Mouse (Mus musculus): ENCODE measurements around the gene Selenoh.
A peak's percentile ranks its signal among the peaks of the same experiment; 100 is the strongest.
"Not testable (repeated sequence)": the region's sequence is repeated elsewhere in the genome, so short reads cannot be mapped to it uniquely, and the experiment has no call there.

Selenoh gene

DNA sequence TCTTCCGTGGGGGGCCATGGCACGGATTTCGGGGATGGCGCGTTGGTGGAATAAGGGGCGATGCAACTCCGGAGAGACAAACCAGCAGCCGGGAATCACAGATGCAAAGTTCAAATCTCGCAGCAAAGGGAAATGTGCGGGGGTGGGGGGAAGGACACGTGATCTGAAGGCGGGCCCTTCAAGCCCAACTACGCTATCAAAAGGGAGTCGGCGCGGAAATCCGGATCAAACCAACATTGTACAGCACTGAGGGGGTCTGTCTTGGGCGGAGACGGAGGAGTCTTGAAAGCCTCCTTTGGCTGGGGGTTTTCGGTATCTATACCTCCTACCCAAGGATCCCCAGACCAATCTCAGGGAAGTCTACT lies at the start of gene Selenoh:
Gene Selenoh, minus strand, starts transcription at position 202 of the 365 bp plus-strand sequence.
- DNase-seq (ENCODE audit: low spot score): peak; percentile 86

DNA sequence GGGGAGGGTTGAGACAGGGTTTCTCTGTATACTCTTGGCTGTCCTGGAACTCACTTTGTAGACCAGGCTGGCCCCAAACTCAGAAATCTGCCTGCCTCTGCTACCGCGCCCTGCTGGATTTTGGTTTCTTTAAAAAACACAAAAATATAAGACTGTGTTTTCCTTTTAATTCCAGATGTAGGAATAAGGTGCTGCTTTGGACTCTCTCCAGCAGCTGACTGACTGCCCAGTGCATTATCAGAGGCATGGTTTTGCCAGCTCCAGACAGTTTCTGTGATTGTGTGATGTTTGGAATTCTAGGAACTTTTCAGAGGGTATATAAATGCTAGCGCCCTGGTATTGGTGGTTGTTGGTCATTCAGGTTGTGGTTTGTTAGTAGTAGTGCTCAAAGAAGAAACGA lies 46.8 kb upstream of the Selenoh start:
- DNase-seq (ENCODE audit: low spot score): no peak

DNA sequence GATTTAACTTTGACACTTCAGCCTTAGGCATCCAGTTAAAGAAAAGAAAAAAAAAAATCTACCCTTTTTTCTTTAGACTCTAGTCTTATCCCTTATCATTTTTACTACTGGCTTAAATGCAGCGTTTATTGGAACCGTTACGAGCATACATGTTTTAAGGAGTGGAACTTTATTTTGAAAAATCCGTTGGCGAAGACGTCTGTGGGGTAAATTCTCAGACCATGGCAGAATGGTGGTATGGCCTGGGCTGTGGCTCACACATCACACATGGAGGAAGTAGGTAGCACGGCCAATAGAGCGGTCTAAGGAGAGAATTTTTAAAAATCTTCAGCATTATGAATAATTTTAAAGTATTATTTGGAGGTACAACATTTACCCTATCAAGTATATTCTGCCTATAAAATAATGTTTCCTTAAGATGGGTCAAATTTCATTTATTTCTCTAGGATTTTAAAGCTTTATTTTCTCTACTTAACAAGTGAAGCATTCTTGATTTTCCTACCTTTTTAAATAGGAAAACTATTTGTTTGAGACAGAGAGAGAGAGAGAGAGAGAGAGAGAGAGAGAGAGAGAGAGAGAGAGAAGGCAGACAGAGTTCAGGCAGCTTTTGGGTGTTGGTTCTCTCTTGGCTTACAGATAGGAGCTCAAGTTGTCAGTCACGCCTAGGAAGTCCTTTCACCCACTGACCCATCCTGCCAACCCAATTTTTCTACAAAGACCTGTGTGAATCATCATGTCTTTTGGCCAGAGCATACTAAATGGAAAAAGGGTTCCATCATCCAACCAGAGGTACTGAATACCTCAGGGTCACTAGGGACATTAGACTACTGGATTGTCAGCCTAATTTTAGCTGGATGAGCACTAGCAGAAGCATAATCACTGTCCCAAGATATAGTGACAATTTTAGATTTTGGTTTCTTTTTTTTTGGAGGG lies 46.1 kb upstream of the Selenoh start:
- peak; percentile 50 for DNase-seq (ENCODE audit: low spot score)

DNA sequence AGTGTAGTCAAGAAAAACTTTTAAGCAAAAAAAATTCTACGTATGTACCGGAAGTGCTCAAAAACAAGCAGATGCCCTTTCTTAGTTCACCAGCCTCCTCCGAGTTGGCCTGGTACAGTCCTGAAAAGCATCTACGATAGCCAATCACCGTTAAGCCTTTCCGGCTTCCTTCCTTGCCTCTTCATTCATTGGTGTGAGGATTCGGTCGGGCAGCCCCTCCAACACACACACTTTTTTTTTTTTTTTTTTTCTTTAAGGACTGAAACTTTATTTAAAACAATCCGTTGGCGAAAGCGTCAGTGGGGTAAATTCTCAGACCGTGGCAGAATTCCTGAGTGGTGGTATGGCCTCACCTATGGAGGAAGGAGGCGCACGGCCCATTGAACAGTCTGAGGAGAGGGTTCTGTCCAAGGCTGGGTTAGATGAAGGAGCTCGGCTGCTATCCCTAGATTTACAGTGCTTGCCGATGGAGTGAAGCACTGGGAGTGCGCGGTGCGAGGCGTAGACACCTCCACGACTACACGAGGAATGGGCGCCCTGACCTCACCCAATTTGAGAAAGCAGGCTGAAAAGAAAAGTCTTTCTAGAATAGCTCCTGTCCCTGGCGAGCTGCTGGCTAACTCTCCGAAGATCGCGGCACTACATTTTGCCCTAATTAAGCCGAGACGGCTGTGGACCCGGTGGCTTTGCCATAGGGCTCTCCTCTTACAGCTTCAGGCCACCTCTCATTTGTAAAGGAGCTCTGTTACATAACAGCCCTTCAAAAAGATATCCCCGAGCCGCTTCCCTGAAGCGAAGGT lies 45.2 kb upstream of the Selenoh start:
- peak; percentile 96 for DNase-seq (ENCODE audit: low spot score)

DNA sequence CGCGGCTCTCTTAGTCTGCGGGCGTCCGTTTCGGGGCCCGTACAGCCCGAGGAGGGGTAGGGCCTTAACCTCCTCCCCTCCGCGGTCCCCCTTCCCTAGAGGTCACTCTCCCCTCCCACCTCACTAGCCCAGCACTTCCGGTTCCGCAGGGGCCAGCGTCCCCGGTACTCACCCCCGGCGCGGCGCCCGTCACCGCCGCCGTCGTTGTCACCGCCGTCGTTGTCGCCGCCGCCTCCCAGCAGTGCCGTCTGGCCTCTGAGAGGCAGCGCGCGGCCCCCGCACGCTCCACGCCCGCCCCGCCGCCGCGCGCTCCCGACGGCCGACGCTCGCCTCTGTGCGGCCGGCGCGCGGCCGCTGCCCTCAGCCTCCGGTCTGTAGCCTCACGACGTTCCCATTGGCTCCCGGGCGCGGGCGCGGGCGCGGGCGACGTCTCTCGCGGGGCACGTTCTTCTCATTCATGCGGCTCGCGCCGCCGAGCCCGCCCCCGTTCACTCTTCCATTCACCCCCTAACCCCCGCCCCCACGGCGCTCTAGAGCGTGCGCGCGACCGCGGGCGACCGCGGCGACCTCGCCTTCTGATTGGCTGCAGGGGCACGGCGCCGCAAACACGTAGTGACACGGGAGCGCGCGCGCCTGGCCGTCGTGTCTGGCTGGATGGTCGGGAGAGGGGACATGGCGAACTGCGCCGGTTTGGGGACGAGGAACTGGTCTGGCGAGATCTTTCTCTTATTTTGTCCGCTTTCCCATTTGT lies 44.4 kb upstream of the Selenoh start, which contains the start of gene Zdhhc5:
Gene Zdhhc5, minus strand, starts transcription at position 370 of the 751 bp plus-strand sequence.
- DNase-seq (ENCODE audit: low spot score): peak; percentile 98

GRCm38 (mm10) chr2:84714422-84714810 lies 43.8 kb upstream of the Selenoh start:
- no peak for DNase-seq (ENCODE audit: low spot score)

DNA sequence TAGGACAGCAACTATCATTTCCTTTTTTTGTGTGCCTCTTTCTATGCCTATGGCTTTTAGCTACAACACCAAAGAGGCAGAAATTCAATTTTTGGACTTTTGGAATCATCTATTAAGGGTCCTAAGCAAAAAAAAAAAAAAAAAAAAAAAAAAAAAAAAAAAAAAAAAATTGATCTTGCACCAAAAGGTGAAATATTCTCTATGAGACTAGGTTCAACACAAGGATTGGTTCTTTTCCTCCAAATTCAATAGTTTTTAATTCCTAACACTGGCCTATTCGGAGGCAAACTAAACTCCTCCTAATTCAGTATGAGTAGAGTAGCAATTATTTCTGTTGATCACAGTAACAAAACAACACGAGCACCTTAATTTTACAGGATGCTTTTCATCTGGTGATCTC lies 41.3 kb upstream of the Selenoh start:
- DNase-seq (ENCODE audit: low spot score): no peak

DNA sequence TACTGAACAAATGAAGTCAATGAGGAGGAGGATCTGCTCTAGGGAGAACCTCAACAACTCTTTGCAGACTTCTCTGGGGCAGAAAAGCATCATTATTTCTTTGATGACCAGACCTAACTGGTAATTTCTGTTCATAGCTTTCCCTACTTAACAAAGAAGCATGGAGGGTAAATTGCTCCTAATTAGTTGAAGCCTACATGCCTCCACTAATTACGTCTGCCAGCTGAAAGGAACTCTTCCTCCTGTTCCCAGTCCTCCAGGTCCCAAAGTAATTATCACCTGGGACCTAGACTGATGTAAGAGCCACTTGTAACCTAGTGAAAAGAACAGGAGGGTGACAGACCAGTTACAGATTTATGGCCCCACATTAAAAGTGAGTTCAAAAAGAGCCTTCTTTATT lies 37.0 kb upstream of the Selenoh start:
- no peak for DNase-seq (ENCODE audit: low spot score)

DNA sequence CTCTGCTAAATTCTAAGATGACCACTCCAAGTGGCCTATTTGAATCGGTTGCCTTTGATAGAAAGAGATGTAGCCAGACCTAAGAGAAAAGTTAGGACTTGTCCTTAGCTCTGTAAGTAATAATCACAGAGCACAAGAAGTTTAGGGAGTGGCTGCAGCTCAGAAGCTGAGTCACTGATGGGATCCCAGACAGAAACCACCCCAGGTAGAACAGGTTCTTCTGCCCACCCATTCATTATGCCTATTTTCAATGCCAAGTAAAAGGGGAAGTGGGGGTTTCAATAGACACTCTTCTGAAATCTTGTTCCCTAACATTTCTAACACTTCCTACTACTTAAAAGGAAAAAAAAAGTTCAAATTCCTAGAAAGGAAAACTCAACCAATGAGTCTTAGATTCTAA lies 34.7 kb upstream of the Selenoh start:
- no peak for DNase-seq (ENCODE audit: low spot score)

DNA sequence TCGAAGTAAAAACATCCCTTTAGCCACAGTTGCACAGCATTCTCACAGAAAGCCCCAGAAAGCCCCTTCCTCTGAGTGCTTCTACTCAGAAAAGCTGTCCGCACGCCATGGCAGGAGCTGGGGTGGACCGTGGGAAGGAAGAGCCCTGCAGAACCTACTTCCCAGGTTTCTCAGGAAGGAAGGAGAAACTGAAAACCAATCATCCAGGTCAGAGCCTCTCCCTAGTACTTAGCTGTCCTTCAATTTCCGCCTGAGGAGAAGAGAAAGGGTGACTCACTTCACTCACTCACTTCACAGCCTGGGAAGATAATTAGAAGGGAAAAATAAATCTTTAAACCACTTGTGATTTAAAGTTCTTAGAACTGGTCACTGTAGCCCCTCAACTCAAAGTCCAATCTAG lies 33.8 kb upstream of the Selenoh start:
- DNase-seq (ENCODE audit: low spot score): no peak

DNA sequence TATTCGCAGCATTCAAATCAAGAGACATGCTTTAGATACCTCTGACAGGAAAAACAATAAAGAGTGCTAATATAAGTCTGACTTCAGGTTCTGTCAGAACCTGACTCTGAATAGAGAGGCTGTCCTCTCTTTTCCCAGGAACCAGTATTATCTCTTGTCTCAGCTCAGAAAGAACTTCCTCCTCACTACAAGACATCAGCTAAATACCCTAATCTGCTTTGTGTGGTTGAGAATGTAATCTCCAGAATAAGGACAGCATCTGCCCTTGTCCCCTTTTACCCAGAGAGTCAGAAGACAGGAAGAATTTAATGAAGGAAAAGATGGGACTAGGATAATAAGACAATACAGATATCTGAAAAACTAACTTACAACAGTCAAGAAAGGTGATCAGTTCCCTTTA lies 32.9 kb upstream of the Selenoh start:
- no peak for DNase-seq (ENCODE audit: low spot score)

DNA sequence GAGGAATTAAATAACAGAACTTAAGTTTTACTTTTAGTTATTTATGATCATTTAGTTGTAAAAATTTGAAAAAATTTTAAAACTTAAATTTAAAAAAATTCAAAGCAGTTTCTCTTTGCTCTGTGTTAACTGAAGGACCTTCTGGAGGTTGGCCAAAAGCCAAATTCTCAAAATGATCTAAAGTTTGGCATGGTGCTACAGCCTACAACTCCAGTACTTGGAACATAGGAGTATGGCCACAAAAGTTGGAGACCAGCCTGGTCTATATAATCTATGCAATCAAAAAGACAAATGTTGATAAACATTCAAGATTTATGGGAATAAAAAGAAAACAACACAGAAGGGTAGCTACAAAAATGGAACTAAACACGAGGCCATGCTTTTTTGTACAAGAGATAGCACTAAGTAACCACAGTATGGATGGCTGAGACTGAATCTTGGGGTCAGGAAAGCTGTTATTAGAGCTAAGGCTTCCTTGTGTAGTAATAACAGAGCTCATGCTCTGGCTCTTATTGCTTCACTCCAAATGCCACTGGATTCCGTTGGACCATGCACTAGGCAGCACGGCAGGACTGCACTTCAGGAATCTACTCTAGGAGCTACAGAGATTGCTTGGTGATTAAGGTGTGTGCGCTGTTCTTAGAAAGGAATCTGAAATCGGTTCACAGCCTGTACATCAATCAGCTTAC lies 24.6 kb upstream of the Selenoh start:
- no peak for DNase-seq (ENCODE audit: low spot score)

- DNase-seq (ENCODE audit: low spot score): no peak
Observed at GRCm38 (mm10) chr2:84690050-84690449, 19.5 kb upstream of the Selenoh start.

DNA sequence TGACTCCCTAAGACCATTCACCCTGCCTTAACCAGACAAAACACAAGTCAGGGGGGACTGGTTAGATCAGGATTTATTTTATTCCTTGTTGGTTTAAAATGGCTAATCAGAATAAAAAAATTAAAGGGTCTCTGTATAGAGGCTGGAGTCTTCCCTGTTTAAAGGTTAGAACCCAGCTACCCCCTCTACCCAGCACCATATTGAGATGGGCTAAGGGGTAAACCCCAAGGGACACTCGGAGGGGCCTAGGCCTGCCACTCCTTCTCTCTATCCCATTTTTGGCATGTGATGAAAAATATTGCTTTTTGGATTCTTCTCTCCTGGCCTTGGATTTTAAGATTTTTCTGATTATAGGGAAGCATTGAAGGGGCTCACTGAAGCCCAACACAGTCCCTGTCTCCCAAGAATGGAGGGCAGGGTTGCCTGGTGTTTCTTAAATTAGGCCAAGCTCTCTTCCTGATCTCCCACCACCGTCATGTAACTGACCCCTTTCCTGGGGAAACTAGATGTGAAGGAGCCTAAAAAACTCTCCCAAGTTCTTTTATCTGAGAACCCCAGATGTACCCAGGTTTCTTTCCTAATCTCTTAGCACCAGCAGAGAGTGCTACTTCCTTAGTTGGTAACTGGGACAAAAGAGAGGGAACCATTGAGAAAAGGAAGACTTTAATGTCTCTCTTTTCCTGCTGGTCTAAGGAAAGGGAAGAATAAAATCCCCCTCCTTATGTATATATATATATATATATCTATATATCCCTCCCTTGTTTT lies 17.7 kb upstream of the Selenoh start:
- DNase-seq (ENCODE audit: low spot score): no peak

DNA sequence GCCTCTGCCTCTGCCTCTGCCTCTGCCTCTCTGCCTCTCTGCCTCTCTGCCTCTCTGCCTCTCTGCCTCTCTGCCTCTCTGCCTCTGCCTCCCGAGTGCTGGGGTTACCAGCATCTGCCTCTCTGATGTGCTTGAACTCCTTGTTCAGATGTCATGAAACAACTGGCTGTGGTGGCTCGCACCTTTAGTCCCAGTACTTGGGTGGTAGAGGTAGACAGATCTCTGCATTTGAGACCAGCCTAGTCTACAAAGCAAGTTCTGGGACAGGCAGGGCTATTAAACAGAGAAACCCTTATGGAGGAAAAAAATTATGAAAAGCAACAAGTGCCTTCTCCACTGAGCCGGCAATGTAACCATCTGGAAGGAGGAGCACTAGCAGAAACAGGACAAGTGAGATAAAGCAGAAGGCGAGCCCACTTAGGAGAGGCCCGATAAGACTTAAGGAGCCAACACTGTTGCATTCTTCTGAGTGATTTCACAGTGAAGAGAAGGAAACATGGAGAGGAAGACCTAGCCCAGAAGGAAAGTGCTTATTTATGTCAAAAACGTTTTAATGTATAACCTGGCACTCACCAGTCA lies 12.1 kb upstream of the Selenoh start:
- no peak for DNase-seq (ENCODE audit: low spot score)

GRCm38 (mm10) chr2:84679016-84679415 lies 8.4 kb upstream of the Selenoh start, which contains the start of gene Tmx2:
Tmx2 (minus strand) TSS chr2:84679140.
- DNase-seq (ENCODE audit: low spot score): no peak

DNA sequence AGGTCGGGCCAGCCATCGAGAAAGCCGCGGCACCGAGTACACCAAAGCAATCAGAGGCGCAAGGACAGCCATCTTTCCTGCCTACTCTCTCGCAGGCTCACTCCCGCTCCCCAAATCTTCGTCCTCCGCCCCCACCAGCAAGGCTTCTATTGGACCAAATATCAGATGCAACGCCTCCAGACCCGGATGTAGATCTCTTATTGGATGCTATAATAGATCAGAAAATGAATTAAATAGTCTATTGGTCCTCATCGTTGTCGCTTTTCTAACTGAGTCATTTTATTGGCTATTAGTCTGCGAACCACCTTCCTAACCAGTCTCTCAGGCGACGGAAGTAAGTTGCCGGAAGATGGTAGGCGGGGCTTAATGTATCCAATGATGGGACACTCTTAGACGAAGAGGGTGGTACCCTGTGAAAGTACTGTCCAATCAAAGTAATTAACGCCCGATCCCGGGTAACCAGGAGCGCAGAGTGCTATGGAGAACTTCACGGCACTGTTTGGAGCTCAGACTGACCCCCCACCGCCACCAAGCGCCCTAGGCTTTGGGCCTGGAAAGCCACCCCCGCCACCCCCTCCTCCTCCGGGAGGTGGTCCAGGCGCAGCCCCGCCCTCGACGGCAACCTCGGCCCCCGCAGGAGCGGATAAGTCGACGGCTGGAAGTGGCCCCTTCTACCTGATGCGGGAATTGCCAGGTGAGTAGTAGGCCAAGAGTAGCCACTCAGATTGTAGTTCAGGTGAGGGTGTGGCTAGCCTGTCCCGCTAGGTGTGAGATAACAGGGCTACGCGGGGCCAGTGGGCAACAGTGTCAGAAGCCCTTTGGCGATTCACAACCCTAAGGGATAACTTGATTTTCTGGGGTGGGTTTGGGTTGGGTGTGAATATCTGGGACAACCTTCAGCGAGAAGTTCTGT lies 7.7 kb upstream of the Selenoh start, which contains the start of the genes Gm28635 and Med19:
Gene Gm28635, minus strand, starts transcription at position 74 of the 913 bp plus-strand sequence.
Gene Med19, plus strand, starts transcription at position 435 of the 913 bp plus-strand sequence.
- DNase-seq (ENCODE audit: low spot score): peak; percentile 99

GRCm38 (mm10) chr2:84677270-84677967 lies 6.8 kb upstream of the Selenoh start:
- DNase-seq (ENCODE audit: low spot score): peak; percentile 73

DNA sequence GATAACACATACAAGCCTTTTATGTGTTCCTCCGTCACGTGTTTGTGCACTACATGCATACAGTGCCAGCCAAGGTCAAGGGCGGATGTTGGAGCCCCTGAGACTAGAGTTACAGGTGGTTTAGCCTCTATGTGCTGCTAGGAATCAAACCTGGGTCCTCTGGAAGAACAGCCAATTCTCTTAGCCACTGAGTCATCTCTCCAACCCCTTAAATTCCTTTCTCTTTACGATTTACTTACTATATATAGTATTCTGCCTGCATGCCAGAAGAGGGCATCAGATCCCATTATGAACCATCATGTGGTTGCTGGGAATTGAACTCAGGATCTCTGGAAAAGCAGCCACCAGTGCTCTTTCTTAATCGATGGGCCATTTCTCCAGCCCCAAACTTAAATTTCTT lies 965 bp upstream of the Selenoh start:
- not testable (repeated sequence) for DNase-seq (ENCODE audit: low spot score)

All from MN1 (cell line).